Mouse (Mus musculus): Measurements from ENCODE around the gene Fbxl17.

The Fbxl17 gene

DNA sequence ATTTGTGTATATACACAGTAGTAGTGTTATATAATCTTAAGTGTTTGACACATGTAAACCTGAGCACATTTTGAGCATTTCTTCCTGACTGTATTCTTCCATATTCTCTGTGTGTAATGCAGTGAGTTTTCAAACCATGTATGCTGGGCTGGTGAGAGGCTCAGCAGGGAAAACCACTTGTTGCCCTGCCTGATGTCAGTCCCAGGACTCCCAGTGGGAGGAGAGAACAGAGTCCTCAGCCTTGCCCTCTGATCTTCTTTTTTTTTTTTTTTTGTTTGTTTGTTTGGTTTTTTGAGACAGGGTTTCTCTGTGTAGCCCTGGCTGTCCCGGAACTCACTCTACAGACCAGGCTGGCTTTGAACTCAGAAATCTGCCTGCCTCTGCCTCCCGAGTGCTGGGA is 321.5 kb downstream of the Fbxl17 start:
- TF ChIP-seq GATA4 (IDR thresholded peaks at IDR 0.05; ENCODE audit: insufficient replicate concordance, low read length): no peak

DNA sequence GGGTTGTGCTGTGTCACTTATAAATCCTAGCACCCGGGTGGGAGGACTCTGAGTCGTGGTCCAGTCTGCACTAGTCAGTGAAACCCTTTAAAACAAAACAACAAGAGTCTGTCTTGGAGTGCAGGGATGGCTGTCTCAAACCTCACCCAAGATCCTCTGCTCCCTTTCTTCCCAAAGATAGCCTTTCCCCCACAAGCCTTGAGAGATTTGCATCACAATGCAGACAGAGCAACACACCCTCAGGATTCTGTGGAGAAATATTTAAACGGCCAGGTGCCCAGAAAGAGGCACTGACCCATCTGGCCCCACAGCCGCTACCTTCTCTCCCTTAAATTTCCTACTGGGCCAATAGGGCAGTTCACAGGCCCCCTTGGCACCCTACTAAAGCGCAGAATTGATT is 323.4 kb downstream of the Fbxl17 start:
- TF ChIP-seq GATA4 (IDR thresholded peaks at IDR 0.05; ENCODE audit: insufficient replicate concordance, low read length): no peak

DNA sequence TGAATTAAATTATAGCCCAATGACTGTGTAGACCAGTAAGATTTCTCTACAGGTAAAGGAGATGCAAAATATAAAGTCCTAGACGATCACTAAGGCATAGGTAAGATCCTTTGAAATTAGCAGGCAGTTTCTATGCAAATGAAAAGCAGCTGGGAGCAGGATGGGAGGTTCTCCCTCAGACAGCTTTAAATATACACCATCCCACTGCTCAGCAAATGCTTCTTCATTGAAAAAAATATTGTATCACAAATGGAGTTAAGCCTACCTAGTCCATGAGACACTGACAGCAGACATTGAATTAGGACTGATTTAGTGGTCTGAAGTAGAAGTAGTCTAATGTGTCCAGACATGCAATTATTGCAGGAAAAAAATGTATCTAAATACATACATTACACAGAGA is 327.1 kb downstream of the Fbxl17 start:
- TF ChIP-seq GATA4 (IDR thresholded peaks at IDR 0.05; ENCODE audit: insufficient replicate concordance, low read length): no peak

GRCm38 (mm10) chr17:63171890-63172491 is 327.8 kb downstream of the Fbxl17 start:
- TF ChIP-seq GATA4 (IDR thresholded peaks at IDR 0.05; ENCODE audit: insufficient replicate concordance, low read length): no peak

DNA sequence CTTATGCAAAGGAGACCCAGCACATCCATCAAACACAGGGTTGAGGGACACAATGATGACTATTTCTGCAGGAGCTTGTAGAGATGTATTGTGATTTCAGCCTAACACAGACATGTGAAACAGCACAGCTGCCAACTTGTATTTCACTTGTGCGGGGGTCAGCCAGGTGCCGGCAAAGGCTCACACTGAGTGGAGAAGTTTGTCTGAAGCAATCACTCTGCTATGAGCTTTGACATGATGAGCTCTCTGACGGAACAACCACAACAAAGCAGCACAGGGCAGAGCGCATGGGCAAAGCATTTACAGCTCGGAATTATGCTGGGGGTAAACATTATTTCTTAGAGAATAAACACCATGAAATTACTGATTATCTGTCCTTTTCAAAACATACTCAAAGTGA is 328.6 kb downstream of the Fbxl17 start:
- no peak for TF ChIP-seq GATA4 (IDR thresholded peaks at IDR 0.05; ENCODE audit: insufficient replicate concordance, low read length)

GRCm38 (mm10) chr17:63168019-63168788 is 331.6 kb downstream of the Fbxl17 start:
- no peak for TF ChIP-seq GATA4 (IDR thresholded peaks at IDR 0.05; ENCODE audit: insufficient replicate concordance, low read length)

- TF ChIP-seq GATA4 (IDR thresholded peaks at IDR 0.05; ENCODE audit: insufficient replicate concordance, low read length): no peak
Observed at GRCm38 (mm10) chr17:63167248-63167647, 332.6 kb downstream of the Fbxl17 start.

GRCm38 (mm10) chr17:63166692-63167091 is 333.1 kb downstream of the Fbxl17 start:
- no peak for TF ChIP-seq GATA4 (IDR thresholded peaks at IDR 0.05; ENCODE audit: insufficient replicate concordance, low read length)

DNA sequence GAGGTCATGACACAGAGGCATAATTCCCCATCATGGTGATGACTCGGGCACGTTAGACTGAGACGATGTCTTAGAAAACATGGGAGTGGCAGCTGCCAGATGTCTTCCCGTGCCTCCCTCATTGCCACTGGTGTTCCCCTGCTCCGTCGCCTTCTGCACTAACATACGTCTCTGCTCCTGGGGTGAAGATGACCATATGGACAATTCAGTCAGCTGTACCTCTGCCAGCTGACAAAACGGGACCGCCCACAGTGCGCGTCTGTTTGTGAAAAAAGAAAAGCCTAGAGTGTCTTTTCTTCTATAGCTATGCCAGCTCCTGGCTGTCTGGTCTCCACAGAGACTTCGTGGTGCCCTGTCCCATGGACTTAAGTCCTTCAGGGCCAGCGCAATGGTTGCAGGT is 334.0 kb downstream of the Fbxl17 start:
- TF ChIP-seq GATA4 (IDR thresholded peaks at IDR 0.05; ENCODE audit: insufficient replicate concordance, low read length): no peak

DNA sequence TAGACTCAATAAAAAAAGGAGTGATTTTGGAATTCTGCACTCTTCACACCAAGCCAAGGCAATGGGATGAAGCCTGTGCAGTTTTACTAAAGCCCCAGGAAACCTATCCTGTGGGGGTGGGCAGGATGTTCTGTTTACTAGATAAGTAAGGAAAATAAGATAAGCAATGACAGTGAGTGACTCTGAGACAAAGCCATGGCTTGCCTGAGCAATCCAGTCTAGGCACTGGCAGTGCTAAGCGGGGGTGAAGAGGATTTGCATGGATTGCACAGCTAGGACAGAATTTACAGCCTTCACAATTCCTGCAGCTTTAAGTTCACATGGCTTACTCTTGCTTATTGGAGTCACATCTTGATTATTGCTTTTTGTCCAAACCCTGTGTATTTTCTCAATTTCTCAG is 335.5 kb downstream of the Fbxl17 start:
- peak; percentile 74; the same call in 1 of the 2 replicates for TF ChIP-seq GATA4 (IDR thresholded peaks at IDR 0.05; ENCODE audit: insufficient replicate concordance, low read length)

- no peak for TF ChIP-seq GATA4 (IDR thresholded peaks at IDR 0.05; ENCODE audit: insufficient replicate concordance, low read length)
Observed at GRCm38 (mm10) chr17:63161953-63162352, 337.9 kb downstream of the Fbxl17 start.

DNA sequence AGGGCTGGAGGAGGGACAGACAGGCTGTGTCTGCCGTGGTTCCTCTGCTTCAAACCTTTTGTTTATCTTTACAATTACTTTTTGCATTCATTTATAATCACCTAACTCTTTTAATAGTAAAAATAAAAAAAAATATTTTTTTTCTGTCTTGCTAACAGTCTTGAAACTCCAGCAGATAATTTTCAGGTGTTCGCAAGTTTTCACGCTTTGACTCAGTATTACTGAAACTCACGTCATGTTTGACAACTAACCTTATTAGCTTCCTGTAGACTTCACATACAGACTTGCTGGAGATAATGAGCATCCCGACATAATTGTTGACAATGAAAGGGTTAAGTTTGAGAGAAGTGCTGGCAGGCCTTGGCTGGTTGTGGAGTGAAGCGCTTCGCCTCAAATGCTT is 340.6 kb downstream of the Fbxl17 start:
- TF ChIP-seq GATA4 (IDR thresholded peaks at IDR 0.05; ENCODE audit: insufficient replicate concordance, low read length): no peak

DNA sequence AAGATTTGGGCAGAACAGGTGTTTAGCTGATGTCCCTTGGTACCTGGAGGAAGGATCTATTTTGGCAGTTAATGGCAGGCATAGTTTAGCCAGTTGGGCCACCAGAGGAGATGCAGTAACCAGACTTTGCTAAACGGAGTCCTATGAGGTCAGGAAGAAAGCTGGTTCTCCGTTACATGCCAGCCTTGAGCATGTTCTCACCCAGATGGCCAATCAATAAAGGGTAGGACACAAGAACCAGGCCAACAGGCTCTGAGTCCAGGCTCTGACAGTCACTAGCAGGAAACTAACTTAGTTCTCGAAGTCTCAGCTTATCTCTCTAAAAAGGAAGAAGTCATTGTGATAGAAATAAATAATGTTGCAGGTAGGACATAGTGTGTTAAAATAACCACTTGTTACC is 341.4 kb downstream of the Fbxl17 start:
- no peak for TF ChIP-seq GATA4 (IDR thresholded peaks at IDR 0.05; ENCODE audit: insufficient replicate concordance, low read length)

- TF ChIP-seq GATA4 (IDR thresholded peaks at IDR 0.05; ENCODE audit: insufficient replicate concordance, low read length): no peak
Observed at GRCm38 (mm10) chr17:63157906-63158305, 341.9 kb downstream of the Fbxl17 start.

DNA sequence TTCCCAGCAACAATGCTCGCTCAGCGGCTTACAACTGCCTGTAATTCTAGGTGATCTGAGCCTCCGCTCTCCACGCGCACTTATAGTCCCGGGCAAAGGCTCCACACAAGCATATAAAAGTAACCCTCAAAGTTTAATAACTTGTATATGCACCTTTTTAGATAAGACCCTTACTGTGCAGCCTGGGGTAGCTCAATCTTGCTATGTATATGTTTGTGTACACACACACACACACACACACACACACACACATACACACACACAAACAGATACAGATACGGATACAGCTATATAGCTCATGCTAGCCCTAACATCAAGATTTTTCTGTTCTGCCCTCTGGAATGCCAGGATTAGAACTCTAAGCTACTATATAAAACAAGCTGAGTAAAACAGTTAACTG is 342.8 kb downstream of the Fbxl17 start:
- TF ChIP-seq GATA4 (IDR thresholded peaks at IDR 0.05; ENCODE audit: insufficient replicate concordance, low read length): no peak

- no peak for TF ChIP-seq GATA4 (IDR thresholded peaks at IDR 0.05; ENCODE audit: insufficient replicate concordance, low read length)
Observed at GRCm38 (mm10) chr17:63146514-63146913, 353.3 kb downstream of the Fbxl17 start.
